Mouse (Mus musculus) limb, embryonic 11.5 days (tissue): ENCODE data around the gene Utrn. TPM values are rescaled to one million over a fixed set of nuclear protein-coding genes. Genes with fewer than 3 reads are reported as not detected.
A peak's percentile ranks its signal among the peaks of the same experiment; 100 is the strongest.

ENCODE experiments used
- ATAC-seq: fragments of 200-750 bp; cut with Nextera tagmentation; 2 replicates; pipeline ENCODE4 v1.8.0; 2017; ENCODE audit warnings: low read depth; ENCODE audit not compliant: insufficient number of reproducible peaks, low FRiP score, low TSS enrichment
- DNase-seq: peaks from one replicate; pipeline ENCODE4 v3.0.0-alpha.2; 2015; ENCODE audit warnings: low spot score
- H3K27ac ChIP-seq: fragments of 300-500 bp; sonication (generic); replicated peaks from 2 replicates; pipeline ENCODE4 v1.5.1; 2014; ENCODE audit warnings: low read depth, mild to moderate bottlenecking, low read length
- H3K27me3 ChIP-seq: fragments of 300-500 bp; sonication (generic); 2 replicates; pipeline ENCODE4 v1.6.1; 2014; ENCODE audit warnings: mild to moderate bottlenecking, low read length, mixed read lengths; ENCODE audit not compliant: control insufficient read depth, insufficient read depth
- H3K36me3 ChIP-seq: fragments of 300-500 bp; sonication (generic); 2 replicates; pipeline ENCODE4 v1.6.1; 2014; ENCODE audit warnings: mild to moderate bottlenecking, low read length, moderate library complexity, mixed read lengths; ENCODE audit not compliant: control insufficient read depth, insufficient read depth
- H3K4me1 ChIP-seq: fragments of 300-500 bp; sonication (generic); 2 replicates; pipeline ENCODE4 v1.6.1; 2014; ENCODE audit warnings: low read length, mixed read lengths; ENCODE audit not compliant: control insufficient read depth, insufficient read depth
- H3K4me2 ChIP-seq: fragments of 300-500 bp; sonication (generic); 2 replicates; pipeline ENCODE4 v1.6.1; 2014; ENCODE audit warnings: low read depth, mild to moderate bottlenecking, moderate library complexity; ENCODE audit not compliant: severe bottlenecking
- H3K4me3 ChIP-seq: fragments of 300-500 bp; sonication (generic); 2 replicates; pipeline ENCODE4 v1.5.1; 2014; ENCODE audit warnings: low read depth, low read length
- H3K9ac ChIP-seq: fragments of 300-500 bp; sonication (generic); 2 replicates; pipeline ENCODE4 v1.6.1; 2014; ENCODE audit warnings: mild to moderate bottlenecking, low read length
- H3K9me3 ChIP-seq: fragments of 300-500 bp; sonication (generic); 2 replicates; pipeline ENCODE4 v1.6.1; 2016; ENCODE audit warnings: low read length; ENCODE audit not compliant: control insufficient read depth
- WGBS: fragments of 180-500 bp; shearing (Covaris S2); extraction: QIAGEN DNeasy Blood & Tissue Kit; methylation state at CpG from one replicate; pipeline ENCODE4 v1.1.7; 2014; 5-methylcytosine and 5-hydroxymethylcytosine counted together
- polyA plus RNA-seq: library from polyadenylated mRNA; unstranded; fragments of >200 nt; fragmentation: Nextera tagmentation; extraction: Ambion mirVana; gene quantifications from 2 replicates; pipeline ENCODE4 v1.2.1, GENCODE M21; 2014

The Utrn gene
- polyA plus RNA-seq, 1 experiment from 2014 or later, result 41.0 TPM

DNA sequence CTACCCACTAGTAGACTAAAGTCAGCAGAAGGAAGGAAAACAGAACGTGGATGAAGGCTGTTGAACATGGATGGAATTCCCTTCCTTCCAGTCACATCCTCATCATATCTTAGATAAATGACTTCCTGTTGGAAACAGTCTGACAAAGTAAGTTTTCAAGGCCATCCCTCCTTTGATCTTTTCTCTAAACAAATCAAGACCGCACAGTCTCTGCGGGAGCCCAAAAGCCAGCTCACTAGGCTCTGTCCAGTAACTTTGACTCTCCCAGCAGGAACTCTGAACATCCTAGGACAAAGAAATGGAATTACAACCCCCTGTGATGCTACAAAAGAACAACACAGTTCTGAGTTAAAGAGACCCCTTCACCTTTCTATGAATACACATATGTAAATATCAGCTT, 106.5 kb downstream of the Utrn start:
- H3K36me3 ChIP-seq, result no peaks in the 10 kb centered on the region
- H3K4me3 ChIP-seq, result no peak overlapping the region
- no peak for ATAC-seq
- no peaks in the 10 kb centered on the region for H3K9me3 ChIP-seq
- no peak for DNase-seq
- WGBS, result 64% methylated on average over 3 of the region's 3 CpGs
- H3K9ac ChIP-seq, result no peak overlapping the region
- H3K27me3 ChIP-seq, result no peaks in the 10 kb centered on the region
- no peaks in the 10 kb centered on the region for H3K4me1 ChIP-seq
- H3K27ac ChIP-seq, result no peak overlapping the region
- no peak overlapping the region for H3K4me2 ChIP-seq

DNA sequence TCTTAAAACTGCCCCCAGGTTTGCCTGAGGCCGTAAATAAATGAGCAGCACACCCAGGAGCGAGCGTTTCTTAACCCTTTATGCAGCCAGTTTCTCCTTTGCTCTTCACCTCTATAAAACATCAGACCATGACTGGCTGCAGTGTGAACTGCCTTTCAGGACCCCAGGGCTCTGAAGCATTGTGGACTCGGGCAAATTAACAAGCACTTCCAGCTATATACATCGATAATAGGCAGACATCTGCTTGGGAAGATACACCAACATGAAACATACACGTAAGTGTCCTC, 110.5 kb downstream of the Utrn start:
- Histone ChIP-seq H3K9me3 (no peaks in the 10 kb centered on the region), H3K4me1 (no peaks in the 10 kb centered on the region), H3K4me2 (no peak overlapping the region), H3K36me3 (no peaks in the 10 kb centered on the region), H3K4me3 (no peak overlapping the region), H3K27ac (no peak overlapping the region), H3K9ac (no peak overlapping the region), H3K27me3 (no peaks in the 10 kb centered on the region)
- no peak for ATAC-seq
- 23% methylated on average over 6 of the region's 6 CpGs for WGBS
- DNase-seq, result no peak

DNA sequence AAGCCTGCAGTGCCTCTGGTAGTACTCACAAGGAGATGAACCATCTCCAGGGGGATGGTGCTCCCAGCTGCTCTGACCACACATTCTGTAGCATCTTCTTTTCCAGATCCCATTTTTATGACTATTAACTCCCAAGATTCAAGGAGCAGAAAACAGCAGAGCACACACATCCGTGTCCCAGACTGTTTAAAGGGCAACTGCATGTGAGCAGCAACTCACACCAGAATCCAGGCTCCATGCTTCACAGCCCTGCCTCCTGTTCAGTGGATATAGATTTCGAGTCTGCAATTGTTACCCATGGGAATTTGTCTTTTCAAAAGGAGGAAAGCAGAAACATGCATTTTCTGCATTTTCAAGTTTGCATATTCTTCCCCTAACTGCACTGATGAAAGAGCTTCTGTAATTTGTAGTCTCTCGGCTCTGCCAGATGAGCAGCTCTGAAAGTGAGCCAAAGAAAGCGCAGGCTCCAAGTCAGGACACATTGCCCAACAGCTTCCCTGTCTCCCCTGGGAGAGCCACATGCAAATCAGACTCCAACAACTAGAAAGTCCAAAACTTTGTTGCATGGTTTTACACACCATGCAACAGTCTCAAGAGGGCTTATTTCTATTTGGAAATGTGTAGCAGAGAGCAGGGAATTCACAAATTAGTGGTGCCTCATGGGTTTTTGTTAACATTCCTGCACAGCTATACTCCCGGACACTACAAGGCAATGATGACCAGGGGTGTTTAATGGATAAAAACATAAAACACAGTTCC, 111.0 kb downstream of the Utrn start:
- WGBS, result 31% methylated on average over 5 of the region's 5 CpGs
- Histone ChIP-seq H3K36me3 (no peaks in the 10 kb centered on the region), H3K9ac (no peak overlapping the region), H3K4me1 (no peaks in the 10 kb centered on the region), H3K4me2 (no peak overlapping the region), H3K27ac (no peak overlapping the region), H3K4me3 (no peak overlapping the region), H3K27me3 (no peaks in the 10 kb centered on the region), H3K9me3 (no peaks in the 10 kb centered on the region)
- no peak for ATAC-seq
- DNase-seq, result peak; percentile 32

DNA sequence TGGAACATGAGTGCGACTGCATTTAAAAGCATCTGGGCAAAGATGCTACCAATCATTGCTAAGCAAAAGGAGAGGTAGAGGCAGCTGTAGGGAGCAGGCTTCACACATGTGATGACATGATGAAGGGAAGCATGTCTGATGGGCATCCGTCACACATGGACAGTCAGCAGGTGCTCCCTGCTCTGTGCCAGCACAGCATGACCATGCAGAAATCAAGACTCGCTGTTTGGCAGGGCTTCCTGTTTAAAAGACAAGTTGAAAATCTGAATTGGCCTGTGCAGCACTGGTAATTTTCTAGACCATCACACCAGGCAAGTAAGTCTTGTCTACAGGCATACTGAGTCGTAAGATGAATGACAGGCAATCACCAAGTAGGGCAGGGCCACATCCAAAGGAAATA, 112.5 kb downstream of the Utrn start:
- ATAC-seq (no peak), DNase-seq (no peak)
- Histone ChIP-seq H3K4me2 (no peak overlapping the region), H3K9ac (no peak overlapping the region), H3K4me3 (no peak overlapping the region), H3K4me1 (no peaks in the 10 kb centered on the region), H3K27me3 (no peaks in the 10 kb centered on the region), H3K36me3 (no peaks in the 10 kb centered on the region), H3K27ac (no peak overlapping the region), H3K9me3 (no peaks in the 10 kb centered on the region)
- WGBS, result 92% methylated on average over 4 of the region's 4 CpGs

DNA sequence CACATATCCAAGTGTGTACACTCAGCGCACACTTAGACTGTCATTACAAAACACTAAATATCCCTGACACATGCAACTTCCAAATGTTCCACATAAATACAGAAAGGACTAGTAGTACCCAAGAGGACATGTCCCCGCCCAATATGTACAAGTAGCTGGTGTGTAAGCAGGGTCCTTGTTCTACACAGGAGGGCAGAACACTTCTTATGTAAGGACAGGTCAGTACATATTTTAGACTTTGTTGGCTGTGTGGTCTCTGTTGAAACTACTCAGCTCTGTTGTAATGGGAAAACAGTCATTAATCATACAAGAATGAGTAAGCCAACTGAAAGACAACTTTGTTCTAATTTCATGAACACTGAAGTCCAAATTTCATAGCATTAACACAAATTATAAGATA, 114.3 kb downstream of the Utrn start:
- no peaks in the 10 kb centered on the region for H3K9me3 ChIP-seq
- H3K27ac ChIP-seq, result no peak overlapping the region
- H3K4me1 ChIP-seq, result no peaks in the 10 kb centered on the region
- 96% methylated on average over 2 of the region's 2 CpGs for WGBS
- no peak overlapping the region for H3K4me2 ChIP-seq
- no peak overlapping the region for H3K9ac ChIP-seq
- ATAC-seq (no peak), DNase-seq (no peak)
- no peaks in the 10 kb centered on the region for H3K36me3 ChIP-seq
- no peaks in the 10 kb centered on the region for H3K27me3 ChIP-seq
- no peak overlapping the region for H3K4me3 ChIP-seq

DNA sequence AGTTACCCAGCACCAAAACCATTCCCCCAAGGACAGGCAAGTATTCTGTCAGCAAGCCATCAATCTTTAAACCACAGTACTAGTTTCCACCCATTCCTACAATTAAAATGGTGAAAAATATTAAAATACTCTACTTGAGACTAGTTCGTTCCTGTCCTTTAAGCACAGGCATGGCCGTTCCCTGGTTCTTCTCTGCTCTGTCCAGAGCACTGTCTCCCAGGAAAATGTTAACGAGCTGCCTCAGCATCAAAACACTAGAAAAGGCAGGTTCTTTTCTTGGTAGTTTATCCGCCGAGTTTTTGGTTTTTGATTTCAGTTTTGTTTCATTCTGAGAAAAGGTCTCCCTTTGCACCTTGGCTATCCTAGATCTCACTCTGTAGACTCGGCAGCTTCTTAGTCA, 115.0 kb downstream of the Utrn start:
- no peaks in the 10 kb centered on the region for H3K27me3 ChIP-seq
- H3K4me2 ChIP-seq, result no peak overlapping the region
- no peak overlapping the region for H3K4me3 ChIP-seq
- H3K36me3 ChIP-seq, result no peaks in the 10 kb centered on the region
- ATAC-seq, result no peak
- H3K27ac ChIP-seq, result no peak overlapping the region
- no peaks in the 10 kb centered on the region for H3K4me1 ChIP-seq
- no peak for DNase-seq
- H3K9ac ChIP-seq, result no peak overlapping the region
- WGBS, result 81% methylated on average over 6 of the region's 6 CpGs
- H3K9me3 ChIP-seq, result no peaks in the 10 kb centered on the region

DNA sequence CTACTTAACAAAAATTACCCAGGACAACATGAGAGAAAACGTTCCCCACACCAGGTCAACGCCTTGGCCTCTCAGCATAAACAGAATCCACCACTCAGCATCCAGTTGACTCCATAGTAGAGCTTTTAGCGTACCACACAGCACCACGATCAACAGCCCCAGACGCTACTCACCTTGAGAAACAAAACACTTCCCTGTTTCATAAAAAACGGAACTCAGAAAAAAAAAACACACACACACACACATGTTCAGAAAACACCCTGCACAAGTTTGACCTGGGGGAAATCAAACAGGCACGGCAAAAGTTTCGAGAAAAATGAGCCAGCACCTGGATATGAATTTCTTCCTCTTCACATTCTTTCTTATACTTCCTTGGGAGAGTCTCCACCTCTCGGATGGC, 125.4 kb downstream of the Utrn start:
- Histone ChIP-seq H3K27me3 (no peaks in the 10 kb centered on the region), H3K36me3 (no peaks in the 10 kb centered on the region), H3K9me3 (no peaks in the 10 kb centered on the region), H3K4me1 (no peaks in the 10 kb centered on the region), H3K27ac (no peak overlapping the region), H3K4me3 (no peak overlapping the region), H3K9ac (no peak overlapping the region), H3K4me2 (no peak overlapping the region)
- ATAC-seq (no peak), DNase-seq (no peak)
- WGBS, result 93% methylated on average over 9 of the region's 9 CpGs

DNA sequence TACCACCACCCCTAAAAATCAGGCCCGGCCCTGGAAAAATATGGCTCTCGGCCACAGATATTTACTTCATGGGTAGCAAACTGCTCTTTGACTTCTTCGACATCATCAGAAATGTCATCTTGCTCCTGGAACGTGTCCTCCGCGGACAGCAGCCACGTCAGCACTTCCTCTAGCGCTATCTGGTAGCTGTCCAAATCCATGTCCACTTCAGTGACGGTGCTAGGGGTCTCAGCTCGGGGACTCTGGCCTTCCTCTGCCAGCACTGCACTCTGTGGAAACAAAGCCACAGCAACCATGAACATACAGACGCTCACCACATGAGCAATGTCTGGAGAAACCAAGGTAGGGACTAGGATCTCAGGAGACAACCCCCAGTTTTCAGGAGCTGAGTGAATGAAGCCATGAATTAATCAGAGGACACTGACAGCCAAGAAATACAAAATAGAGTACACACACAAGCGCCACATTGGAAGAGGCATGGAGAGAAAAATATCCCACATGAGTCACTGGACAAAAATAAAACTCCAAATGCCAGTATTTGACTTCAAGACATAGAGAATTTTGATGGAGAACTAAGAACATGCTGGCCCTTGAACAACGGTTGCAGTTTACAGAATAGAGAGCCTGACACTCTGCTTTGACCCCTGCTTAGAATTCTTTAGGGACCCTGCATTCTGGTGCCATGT, 129.7 kb downstream of the Utrn start:
- H3K4me1 ChIP-seq, result 0 out of 2 replicates have a peak, but pooled peaks cover 3% of the 10 kb centered on the region
- 91% methylated on average over 13 of the region's 13 CpGs for WGBS
- no peak overlapping the region for H3K9ac ChIP-seq
- H3K4me3 ChIP-seq, result no peak overlapping the region
- H3K27me3 ChIP-seq, result no peaks in the 10 kb centered on the region
- no peak overlapping the region for H3K27ac ChIP-seq
- peaks cover 4% of the 10 kb centered on the region; the same call in 1 of the 2 replicates for H3K36me3 ChIP-seq
- H3K9me3 ChIP-seq, result no peaks in the 10 kb centered on the region
- DNase-seq (no peak), ATAC-seq (no peak)
- no peak overlapping the region for H3K4me2 ChIP-seq
